Mouse (Mus musculus) limb, embryonic 15.5 days (tissue): ENCODE results near the gene Car8. TPM values are rescaled to one million over a fixed set of nuclear protein-coding genes. Genes with fewer than 3 reads are reported as not detected.
"Not testable (repeated sequence)": the region's sequence is repeated elsewhere in the genome, so short reads cannot be mapped to it uniquely, and the experiment has no call there.

Source experiments
- ATAC-seq: fragments of 200-750 bp; cut with Nextera tagmentation; 2 replicates; pipeline ENCODE4 v1.8.0; 2017; ENCODE audit warnings: low read depth, moderate TSS enrichment; ENCODE audit not compliant: insufficient number of reproducible peaks, low FRiP score, low TSS enrichment
- H3K27ac ChIP-seq: fragments of 300-500 bp; sonication (generic); 2 replicates; pipeline ENCODE4 v1.5.1; 2015; ENCODE audit warnings: moderate library complexity, mild to moderate bottlenecking, inconsistent platforms
- H3K27me3 ChIP-seq: fragments of 300-500 bp; sonication (generic); 2 replicates; pipeline ENCODE4 v1.6.1; 2015; ENCODE audit warnings: inconsistent platforms
- H3K36me3 ChIP-seq: fragments of 300-500 bp; sonication (generic); 2 replicates; pipeline ENCODE4 v1.6.1; 2015; ENCODE audit warnings: inconsistent platforms
- H3K4me1 ChIP-seq: fragments of 300-500 bp; sonication (generic); 2 replicates; pipeline ENCODE4 v1.6.1; 2015; ENCODE audit warnings: inconsistent platforms
- H3K4me2 ChIP-seq: fragments of 300-500 bp; sonication (generic); 2 replicates; pipeline ENCODE4 v1.6.1; 2015; ENCODE audit warnings: mild to moderate bottlenecking, inconsistent platforms
- H3K4me3 ChIP-seq: fragments of 300-500 bp; sonication (generic); 2 replicates; pipeline ENCODE4 v1.5.1; 2015; ENCODE audit warnings: mild to moderate bottlenecking, inconsistent platforms
- H3K9ac ChIP-seq: fragments of 300-500 bp; sonication (generic); 2 replicates; pipeline ENCODE4 v1.6.1; 2015; ENCODE audit warnings: inconsistent platforms
- H3K9me3 ChIP-seq: fragments of 300-500 bp; sonication (generic); 2 replicates; pipeline ENCODE4 v1.6.1; 2016; ENCODE audit warnings: inconsistent platforms
- WGBS: fragments of 180-500 bp; shearing (Covaris S2); methylation state at CpG from one replicate; pipeline ENCODE4 v1.1.7; 2015; 5-methylcytosine and 5-hydroxymethylcytosine counted together
- microRNA-seq: library from miRNA; unstranded; fragments of <30 nt; microRNA quantifications from one replicate; pipeline ENCODE4, GENCODE M21; 2016
- polyA plus RNA-seq: library from polyadenylated mRNA; unstranded; fragments of >200 nt; fragmentation: Nextera tagmentation; extraction: Ambion mirVana; gene quantifications from 2 replicates; pipeline ENCODE4 v1.2.1, GENCODE M21; 2015

Car8 gene
- polyA plus RNA-seq, 1 experiment from 2014 or later = 3.5 TPM

DNA sequence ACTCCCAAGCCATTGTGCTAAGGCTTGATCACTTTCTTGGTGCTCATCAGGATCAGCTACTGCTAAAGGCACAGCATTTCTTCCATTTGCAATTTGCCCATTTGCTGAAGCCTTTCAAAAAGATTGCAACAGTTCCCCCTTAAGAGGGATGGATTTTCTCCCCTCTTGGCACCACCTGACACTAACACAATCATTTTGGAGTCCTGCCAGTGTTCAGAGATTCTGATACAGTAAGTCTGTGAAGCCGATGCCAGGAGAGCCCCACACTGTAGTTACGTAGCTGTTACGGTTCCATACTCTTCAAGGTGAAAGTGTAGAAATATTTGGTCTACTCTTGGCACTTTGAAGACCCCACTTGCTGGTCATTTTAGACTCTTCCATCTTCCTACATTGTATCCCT lies 137.4 kb downstream of the Car8 start:
- H3K4me1 ChIP-seq = no peaks in the 10 kb centered on the region
- H3K9ac ChIP-seq = no peak overlapping the region
- no peaks in the 10 kb centered on the region for H3K36me3 ChIP-seq
- H3K27ac ChIP-seq = no peak overlapping the region
- 62% methylated on average over 3 of the region's 3 CpGs for WGBS
- ATAC-seq = no peak
- H3K27me3 ChIP-seq = no peaks in the 10 kb centered on the region
- H3K9me3 ChIP-seq = no peaks in the 10 kb centered on the region
- no peak overlapping the region for H3K4me3 ChIP-seq
- H3K4me2 ChIP-seq = no peak overlapping the region

DNA sequence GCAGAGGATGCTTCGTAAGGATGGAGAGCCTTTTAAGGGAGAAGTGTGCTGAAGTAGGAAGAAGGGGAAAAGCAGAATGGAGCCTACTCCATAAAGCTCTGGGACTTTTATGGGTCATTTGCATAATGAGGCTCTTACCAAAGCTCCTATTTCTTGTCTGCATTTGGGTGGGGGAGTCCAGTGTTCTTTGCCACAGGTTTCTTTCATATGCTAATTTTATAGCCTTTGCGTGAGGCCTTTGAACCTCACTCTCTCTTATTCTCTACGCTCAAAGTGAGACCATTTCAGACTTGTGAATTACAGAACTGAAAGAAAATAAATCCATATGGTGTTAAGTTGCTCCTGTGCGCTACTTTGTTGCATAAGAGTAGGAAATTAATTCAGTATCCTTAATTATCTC lies 140.8 kb downstream of the Car8 start:
- H3K9me3 ChIP-seq = no peaks in the 10 kb centered on the region
- WGBS = 47% methylated on average over 4 of the region's 4 CpGs
- H3K4me1 ChIP-seq = no peaks in the 10 kb centered on the region
- no peak for ATAC-seq
- no peak overlapping the region for H3K27ac ChIP-seq
- H3K27me3 ChIP-seq = no peaks in the 10 kb centered on the region
- H3K9ac ChIP-seq = no peak overlapping the region
- H3K36me3 ChIP-seq = no peaks in the 10 kb centered on the region
- no peak overlapping the region for H3K4me3 ChIP-seq
- no peak overlapping the region for H3K4me2 ChIP-seq

DNA sequence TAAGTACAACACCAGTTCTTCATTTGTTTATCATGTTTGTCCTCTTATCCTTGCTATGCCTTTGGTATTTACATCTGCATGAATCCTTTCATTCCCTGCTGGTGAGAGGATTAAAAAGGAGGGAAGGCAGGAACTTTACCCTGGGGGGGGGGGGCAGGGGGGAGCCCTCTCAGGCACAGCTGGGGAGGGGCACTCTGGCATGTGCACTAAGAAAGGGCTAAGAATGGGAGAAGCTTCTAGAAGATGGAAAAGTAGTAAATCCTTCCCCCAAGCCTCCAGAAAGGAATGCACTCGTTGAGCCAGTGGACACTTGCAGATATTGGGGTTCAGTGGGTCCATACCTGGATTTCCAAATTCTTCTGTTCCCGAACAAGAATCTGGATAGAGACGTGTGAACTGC lies 141.2 kb downstream of the Car8 start:
- H3K4me3 ChIP-seq = no peak overlapping the region
- H3K27ac ChIP-seq = no peak overlapping the region
- H3K27me3 ChIP-seq = no peaks in the 10 kb centered on the region
- no peaks in the 10 kb centered on the region for H3K9me3 ChIP-seq
- H3K4me2 ChIP-seq = no peak overlapping the region
- ATAC-seq = no peak
- no peaks in the 10 kb centered on the region for H3K36me3 ChIP-seq
- H3K9ac ChIP-seq = no peak overlapping the region
- H3K4me1 ChIP-seq = no peaks in the 10 kb centered on the region
- WGBS = 49% methylated on average over 3 of the region's 3 CpGs

DNA sequence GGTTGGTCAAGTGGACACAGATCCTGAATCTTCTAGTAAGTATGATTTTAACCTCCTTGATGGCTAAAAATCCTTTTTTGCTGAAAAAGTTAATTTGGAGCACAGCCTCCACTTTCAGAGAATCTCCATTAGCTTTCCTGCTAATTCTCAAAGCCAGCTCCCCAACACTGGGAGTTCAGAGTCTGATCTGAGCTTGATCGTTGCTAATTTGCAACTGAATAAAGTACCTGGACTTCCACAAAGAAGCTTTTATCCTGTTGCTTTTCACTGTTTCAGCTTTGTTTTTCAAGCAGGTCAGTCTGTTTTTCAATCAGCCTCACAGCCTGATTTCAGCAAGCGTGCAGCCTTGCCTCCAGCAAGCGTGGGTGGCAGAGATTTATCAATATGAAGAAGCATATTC lies 145.3 kb downstream of the Car8 start:
- H3K9ac ChIP-seq, H3K36me3 ChIP-seq, H3K27ac ChIP-seq, H3K4me2 ChIP-seq, ATAC-seq, H3K4me1 ChIP-seq, H3K27me3 ChIP-seq, H3K9me3 ChIP-seq, H3K4me3 ChIP-seq: not testable (repeated sequence)
- 83% methylated on average over 3 of the region's 3 CpGs for WGBS

Small RNA genes lying within 50 kb of the gene (microRNA-seq; reads per million reads assigned to microRNA genes)
- not detected for gene Gm25355
